Mouse (Mus musculus): ENCODE data around the gene Hmg20a.

GRCm38 (mm10) chr9:56501721-56502542 lies 83.5 kb downstream of the Hmg20a start:
- TF ChIP-seq CTCF (IDR thresholded peaks at IDR 0.05; ENCODE audit: low read depth, low read length) (no peak), POLR2A (IDR thresholded peaks at IDR 0.05; ENCODE audit: extremely low read depth, insufficient read depth, low read length) (no peak)

All from liver, adult 2 months (tissue).